ENCODE assay signal across 37 mouse cellular contexts in the genomic region with DNA sequence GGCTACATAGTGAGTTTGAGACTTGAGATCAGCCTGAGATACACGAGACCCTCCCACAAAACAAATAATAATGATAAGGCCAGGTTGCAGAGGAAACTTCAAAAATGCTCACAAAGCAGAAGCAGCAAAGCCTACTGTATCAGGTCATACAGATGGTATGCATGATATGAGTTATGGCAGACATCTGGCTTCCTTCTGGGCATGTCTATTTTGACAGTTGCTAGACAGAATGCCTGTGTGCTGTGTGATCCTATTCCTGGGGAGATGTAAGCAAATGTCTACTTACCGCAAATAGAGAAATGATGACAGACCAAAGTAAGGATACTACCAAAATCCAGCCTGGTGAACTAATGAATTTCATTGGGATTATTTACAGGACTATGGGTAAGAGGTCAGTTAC. TPM values are rescaled to one million over a fixed set of nuclear protein-coding genes. Genes with fewer than 3 reads are reported as not detected.
"Had no signal": no experiment of that assay in that cellular context is flagged by ENCODE, and none has a peak within 500 bp of the region (broad histone marks: within the 10 kb centered on the region; RNA-seq: fewer than 3 reads in every experiment).

No protein-coding gene starts in this region.

- H3K4me3 ChIP-seq: embryonic facial prominence, embryonic 10.5 days; embryonic facial prominence, embryonic 12.5 days; embryonic facial prominence, embryonic 13.5 days; embryonic facial prominence, embryonic 15.5 days; erythroblast, embryonic 14.5 days; forebrain, embryonic 10.5 days; forebrain, embryonic 12.5 days; forebrain, embryonic 13.5 days; forebrain, embryonic 15.5 days; gastrocnemius, adult 2 months; heart, adult 2 months had no signal

- H3K9ac ChIP-seq: embryonic facial prominence, embryonic 12.5 days; embryonic facial prominence, embryonic 13.5 days; embryonic facial prominence, embryonic 15.5 days; forebrain, embryonic 12.5 days; forebrain, embryonic 13.5 days; forebrain, embryonic 15.5 days; forebrain, postnatal 0 days had no signal

- DNase-seq: cerebellum, adult 9-11 months; cerebellum, postnatal 10 days; cerebellum, postnatal 14 days; cerebellum, postnatal 25 days; cerebellum, postnatal 36 days; embryo, embryonic 11 days; forebrain, postnatal 0 days; gastrocnemius, adult 2 months; gastrocnemius, postnatal 10 days; gastrocnemius, postnatal 14 days; gastrocnemius, postnatal 25 days; gastrocnemius, postnatal 36 days; heart, adult 11 months; heart, adult 18-20 months; heart, adult 2 months had no signal

- H3K9me3 ChIP-seq: embryonic facial prominence, embryonic 10.5 days; embryonic facial prominence, embryonic 12.5 days; embryonic facial prominence, embryonic 13.5 days; embryonic facial prominence, embryonic 15.5 days; forebrain, embryonic 10.5 days; forebrain, embryonic 12.5 days; forebrain, embryonic 13.5 days; forebrain, embryonic 15.5 days had no signal

- H3K27ac ChIP-seq: embryonic facial prominence, embryonic 10.5 days; embryonic facial prominence, embryonic 12.5 days; embryonic facial prominence, embryonic 13.5 days; embryonic facial prominence, embryonic 15.5 days; forebrain, embryonic 10.5 days; forebrain, embryonic 12.5 days; forebrain, embryonic 13.5 days; forebrain, embryonic 15.5 days; gastrocnemius, adult 2 months; heart, adult 2 months had no signal

- H3K36me3 ChIP-seq: embryonic facial prominence, embryonic 10.5 days; embryonic facial prominence, embryonic 12.5 days; embryonic facial prominence, embryonic 13.5 days; embryonic facial prominence, embryonic 15.5 days; forebrain, embryonic 10.5 days; forebrain, embryonic 12.5 days; forebrain, embryonic 15.5 days had no signal

- H3K4me2 ChIP-seq: embryonic facial prominence, embryonic 12.5 days; embryonic facial prominence, embryonic 13.5 days; embryonic facial prominence, embryonic 15.5 days; forebrain, embryonic 12.5 days; forebrain, embryonic 13.5 days; forebrain, embryonic 15.5 days had no signal

- ATAC-seq: forebrain, embryonic 13.5 days; forebrain, embryonic 14.5 days; forebrain, embryonic 15.5 days; forebrain, embryonic 16.5 days; forebrain, postnatal 0 days had no signal

- H3K4me1 ChIP-seq: embryonic facial prominence, embryonic 10.5 days; embryonic facial prominence, embryonic 12.5 days; embryonic facial prominence, embryonic 13.5 days; embryonic facial prominence, embryonic 15.5 days; forebrain, embryonic 10.5 days; forebrain, embryonic 12.5 days; forebrain, embryonic 13.5 days; forebrain, embryonic 15.5 days had no signal

- H3K27me3 ChIP-seq: embryonic facial prominence, embryonic 12.5 days; embryonic facial prominence, embryonic 13.5 days; embryonic facial prominence, embryonic 15.5 days; forebrain, embryonic 12.5 days; forebrain, embryonic 13.5 days; forebrain, embryonic 15.5 days had no signal

RNA-seq across cellular contexts. Expression of a gene that starts 38.1 kb away (rescaled TPM):
- total RNA-seq: common myeloid progenitor, adult 5-6 weeks; forebrain, postnatal 0 days; gastrocnemius, adult 18-20 months; gastrocnemius, adult 2 months; gastrocnemius, adult 8-10 months; gastrocnemius, postnatal 10 days; gastrocnemius, postnatal 14 days; gastrocnemius, postnatal 25 days; gastrocnemius, postnatal 36 days; gastrocnemius, postnatal 4 days; granulocyte monocyte progenitor cell, adult 5-6 weeks; heart, adult 18-20 months; heart, adult 2 months; heart, adult 8-10 months had no signal
- polyA plus RNA-seq: cortical plate, adult 2 months; embryonic facial prominence, embryonic 10.5 days; embryonic facial prominence, embryonic 11.5 days; embryonic facial prominence, embryonic 12.5 days; embryonic facial prominence, embryonic 13.5 days; embryonic facial prominence, embryonic 14.5 days; embryonic facial prominence, embryonic 15.5 days; erythroblast, embryonic 14.5 days; forebrain, embryonic 10.5 days; forebrain, embryonic 11.5 days; forebrain, embryonic 12.5 days; forebrain, embryonic 13.5 days; forebrain, embryonic 14.5 days; forebrain, embryonic 15.5 days; forebrain, embryonic 16.5 days; forebrain, postnatal 0 days; frontal cortex, adult 2 months; heart, adult 2 months had no signal
